ENCODE assay signal across 8 mouse cellular contexts in the genomic region with DNA sequence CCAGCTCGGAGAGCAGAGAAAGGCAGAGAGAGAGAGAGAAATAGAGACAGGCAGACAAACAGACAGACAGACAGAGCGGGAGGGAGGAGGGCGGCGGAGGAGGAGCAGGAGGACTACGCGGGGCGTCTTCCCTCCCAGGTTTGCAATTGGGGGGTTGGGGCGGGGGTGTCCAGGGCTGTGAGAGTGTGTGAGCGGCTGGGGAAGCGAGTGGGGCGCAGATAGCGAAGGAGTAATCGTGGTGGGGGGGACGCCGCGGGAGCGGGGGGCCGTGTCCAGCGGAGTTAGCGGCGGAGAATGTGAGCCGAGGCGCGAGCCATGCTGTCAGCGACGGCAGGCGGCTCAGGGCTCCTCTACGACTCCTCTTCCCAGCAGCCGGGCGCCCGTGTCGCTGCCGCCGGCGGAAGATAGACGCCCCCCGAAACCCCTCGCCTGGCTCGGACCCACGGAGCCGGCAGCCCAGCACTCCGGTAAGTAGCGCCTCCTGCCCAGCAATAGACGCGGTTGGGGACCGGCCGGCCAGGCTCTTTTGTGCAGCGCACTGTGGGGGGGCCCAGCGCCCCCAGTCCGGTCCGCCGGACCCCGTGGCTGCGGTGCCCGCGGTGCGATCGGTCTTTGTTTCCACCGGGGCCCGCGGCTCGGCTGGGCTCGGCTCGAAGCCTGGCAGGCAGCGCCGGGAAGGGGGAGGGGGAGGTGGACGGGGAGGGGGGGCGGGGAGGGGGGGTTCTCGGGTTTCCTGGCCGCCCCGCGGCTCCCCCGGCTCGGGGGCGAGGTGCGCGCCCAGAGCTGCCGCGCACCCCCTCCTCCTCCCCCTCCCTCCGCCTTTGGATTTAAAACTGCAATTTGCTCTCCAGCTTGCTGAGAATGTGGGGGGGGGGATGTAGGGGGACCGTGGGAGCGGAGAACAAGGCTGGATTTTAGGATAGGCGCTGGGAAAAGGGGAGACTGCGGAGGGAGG. TPM values are rescaled to one million over a fixed set of nuclear protein-coding genes. Genes with fewer than 3 reads are reported as not detected.
DNase-seq lines count a peak whose midpoint lies in the region; ATAC-seq and TF ChIP-seq lines count a peak whose summit lies in the region.

No protein-coding gene starts in this region.

- peak; percentile 11 for ATAC-seq in forebrain, postnatal 0 days
- no peak for ATAC-seq in hindbrain, embryonic 14.5 days (ENCODE audit: low FRiP score)
- ATAC-seq in liver, embryonic 12.5 days = 0 out of 2 replicates have a peak, but pooled peaks have one; percentile 4
- ATAC-seq in neural tube, embryonic 11.5 days (ENCODE audit: insufficient read depth, low FRiP score, low TSS enrichment) = no peak

- peak overlapping the region; percentile 98 for H3K9ac ChIP-seq in forebrain, postnatal 0 days
- peak overlapping the region; percentile 99 for H3K9ac ChIP-seq in hindbrain, embryonic 14.5 days
- peak overlapping the region; percentile 87 for H3K9ac ChIP-seq in liver, embryonic 12.5 days
- peak overlapping the region; percentile 98 for H3K9ac ChIP-seq in neural tube, embryonic 11.5 days (ENCODE audit: low read length)

- H3K9me3 ChIP-seq in forebrain, postnatal 0 days (ENCODE audit: low read length) = no peaks in the 10 kb centered on the region
- H3K9me3 ChIP-seq in hindbrain, embryonic 14.5 days (ENCODE audit: control insufficient read depth, low read length) = no peaks in the 10 kb centered on the region
- no peaks in the 10 kb centered on the region for H3K9me3 ChIP-seq in liver, embryonic 12.5 days (replicated peaks)
- no peaks in the 10 kb centered on the region for H3K9me3 ChIP-seq in neural tube, embryonic 11.5 days (ENCODE audit: control insufficient read depth, low read length)

- no peak for TF ChIP-seq POLR2A in lung, adult 2 months (IDR thresholded peaks at IDR 0.05; ENCODE audit: borderline replicate concordance, extremely low read depth, low read depth, low read length)

- no peaks in the 10 kb centered on the region for H3K36me3 ChIP-seq in forebrain, postnatal 0 days (ENCODE audit: insufficient read depth)
- no peaks in the 10 kb centered on the region for H3K36me3 ChIP-seq in hindbrain, embryonic 14.5 days (replicated peaks; ENCODE audit: control insufficient read depth, insufficient read depth)
- no peaks in the 10 kb centered on the region for H3K36me3 ChIP-seq in liver, embryonic 12.5 days
- H3K36me3 ChIP-seq in neural tube, embryonic 11.5 days (ENCODE audit: control insufficient read depth, insufficient read depth, low read length) = no peaks in the 10 kb centered on the region

- peaks cover 25% of the 10 kb centered on the region for H3K4me1 ChIP-seq in lung, adult 2 months (ENCODE audit: control insufficient read depth, insufficient read depth, low read length)
- H3K4me1 ChIP-seq in brown adipose tissue, adult 24 weeks (ENCODE audit: control insufficient read depth, insufficient read depth, insufficient read length, low read length) = peaks cover 16% of the 10 kb centered on the region
- peaks cover 24% of the 10 kb centered on the region for H3K4me1 ChIP-seq in forebrain, postnatal 0 days (ENCODE audit: insufficient read depth)
- H3K4me1 ChIP-seq in hindbrain, embryonic 14.5 days (replicated peaks; ENCODE audit: control insufficient read depth, insufficient read depth, low read length) = peaks cover 36% of the 10 kb centered on the region
- H3K4me1 ChIP-seq in liver, embryonic 12.5 days = peaks cover 88% of the 10 kb centered on the region
- peaks cover 45% of the 10 kb centered on the region for H3K4me1 ChIP-seq in neural tube, embryonic 11.5 days (ENCODE audit: control insufficient read depth, insufficient read depth, low read length)

- no peak for TF ChIP-seq CTCF in lung, adult 2 months (IDR thresholded peaks at IDR 0.05; ENCODE audit: insufficient read depth, low read length)
- TF ChIP-seq CTCF in forebrain, postnatal 0 days (IDR thresholded peaks at IDR 0.05; ENCODE audit: low read depth) = no peak

- DNase-seq in lung, adult 2 months = no peak
- no peak for DNase-seq in lung, postnatal 25 days (ENCODE audit: low spot score)
- DNase-seq in forebrain, postnatal 0 days = peak; percentile 70
- DNase-seq in hindbrain, embryonic 14.5 days (ENCODE audit: low spot score) = peak; percentile 42
- peak; percentile 59 for DNase-seq in neural tube, embryonic 11.5 days (ENCODE audit: low spot score)
- DNase-seq in urinary bladder, postnatal 14 days (ENCODE audit: low spot score) = peak; percentile 63

- 1% methylated on average over 66 of the region's 84 CpGs for WGBS in lung, adult 2 months
- WGBS in forebrain, postnatal 0 days = under 1% methylated on average over 59 of the region's 84 CpGs
- WGBS in hindbrain, embryonic 14.5 days = under 1% methylated on average over 59 of the region's 84 CpGs
- under 1% methylated on average over 66 of the region's 84 CpGs for WGBS in liver, embryonic 12.5 days (ENCODE audit: insufficient replicate concordance)
- 2% methylated on average over 30 of the region's 84 CpGs for WGBS in neural tube, embryonic 11.5 days

- peak overlapping the region; percentile 79 for H3K27ac ChIP-seq in brown adipose tissue, adult 24 weeks (replicated peaks; ENCODE audit: low read depth, low read length)
- peak overlapping the region; percentile 97 for H3K27ac ChIP-seq in forebrain, postnatal 0 days (ENCODE audit: low read depth, low read length)
- peak overlapping the region; percentile 97 for H3K27ac ChIP-seq in hindbrain, embryonic 14.5 days
- peak overlapping the region; percentile 89 for H3K27ac ChIP-seq in liver, embryonic 12.5 days
- H3K27ac ChIP-seq in neural tube, embryonic 11.5 days (ENCODE audit: low read depth, low read length) = peak overlapping the region; percentile 81

- H3K4me3 ChIP-seq in lung, adult 2 months (replicated peaks; ENCODE audit: extremely low read depth, low read depth, low read length) = peak overlapping the region; percentile 73
- H3K4me3 ChIP-seq in brown adipose tissue, adult 24 weeks (ENCODE audit: insufficient read depth, low read depth, low read length) = peak overlapping the region; percentile 73
- peak overlapping the region; percentile 91 for H3K4me3 ChIP-seq in forebrain, postnatal 0 days (ENCODE audit: low read depth, low read length)
- H3K4me3 ChIP-seq in hindbrain, embryonic 14.5 days (replicated peaks; ENCODE audit: low read length) = peak overlapping the region; percentile 95
- peak overlapping the region; percentile 76 for H3K4me3 ChIP-seq in liver, embryonic 12.5 days
- H3K4me3 ChIP-seq in neural tube, embryonic 11.5 days (ENCODE audit: low read depth, low read length) = peak overlapping the region; percentile 95

- peak overlapping the region; percentile 92 for H3K4me2 ChIP-seq in forebrain, postnatal 0 days (ENCODE audit: low read depth)
- peak overlapping the region; percentile 97 for H3K4me2 ChIP-seq in hindbrain, embryonic 14.5 days (replicated peaks)
- H3K4me2 ChIP-seq in liver, embryonic 12.5 days = peak overlapping the region; percentile 99
- H3K4me2 ChIP-seq in neural tube, embryonic 11.5 days (ENCODE audit: low read depth) = peak overlapping the region; percentile 87

- H3K27me3 ChIP-seq in forebrain, postnatal 0 days (ENCODE audit: insufficient read depth, low read length) = peaks cover 11% of the 10 kb centered on the region
- H3K27me3 ChIP-seq in hindbrain, embryonic 14.5 days (ENCODE audit: control insufficient read depth, insufficient read depth, low read length) = peaks cover 16% of the 10 kb centered on the region
- H3K27me3 ChIP-seq in liver, embryonic 12.5 days (replicated peaks) = peaks cover 47% of the 10 kb centered on the region
- H3K27me3 ChIP-seq in neural tube, embryonic 11.5 days (ENCODE audit: control insufficient read depth, insufficient read depth, low read length) = peaks cover 13% of the 10 kb centered on the region

RNA-seq across cellular contexts. Expression of a gene that starts 1.0 kb away (rescaled TPM):
- 25.8 and 28.7 TPM in 2 replicates for polyA plus RNA-seq in lung, adult 2 months (2012; rRNA removed)
- 16.4 and 26.1 TPM in 2 replicates for polyA plus RNA-seq in brown adipose tissue, adult 24 weeks (2012; ENCODE audit: insufficient read depth, insufficient read length, missing spikeins)
- 56.7 and 82.4 TPM in 2 replicates for total RNA-seq in forebrain, postnatal 0 days (2014; rRNA removed)
- polyA plus RNA-seq in forebrain, postnatal 0 days (2015; fragmentation: Nextera tagmentation; extraction: Ambion mirVana) = 7.6 and 8.4 TPM in 2 replicates
- 12.9 and 13.4 TPM in 2 replicates for polyA plus RNA-seq in hindbrain, embryonic 14.5 days (2014; fragmentation: Nextera tagmentation; extraction: Ambion mirVana)
- 2.9 and 3.2 TPM in 2 replicates for polyA plus RNA-seq in liver, embryonic 12.5 days (2016; fragmentation: Nextera tagmentation; extraction: Ambion mirVana)
- 6.1 and 7.2 TPM in 2 replicates for polyA plus RNA-seq in neural tube, embryonic 11.5 days (2014; fragmentation: Nextera tagmentation; extraction: Ambion mirVana)

RNA-seq across cellular contexts. Expression of a gene that starts 38.2 kb away (rescaled TPM):
- polyA plus RNA-seq in lung, adult 2 months (2012; rRNA removed) = 10.7 and 19.1 TPM in 2 replicates
- polyA plus RNA-seq in brown adipose tissue, adult 24 weeks (2012; ENCODE audit: insufficient read depth, insufficient read length, missing spikeins) = 0.55 TPM in 1 of 2 replicates, not detected in the other
- not detected in 2 replicates for total RNA-seq in forebrain, postnatal 0 days (2014; rRNA removed)
- polyA plus RNA-seq in forebrain, postnatal 0 days (2015; fragmentation: Nextera tagmentation; extraction: Ambion mirVana) = 0.06 TPM in 2 replicates
- 0.14 and 0.17 TPM in 2 replicates for polyA plus RNA-seq in hindbrain, embryonic 14.5 days (2014; fragmentation: Nextera tagmentation; extraction: Ambion mirVana)
- 0.60 and 0.73 TPM in 2 replicates for polyA plus RNA-seq in liver, embryonic 12.5 days (2016; fragmentation: Nextera tagmentation; extraction: Ambion mirVana)
- polyA plus RNA-seq in neural tube, embryonic 11.5 days (2014; fragmentation: Nextera tagmentation; extraction: Ambion mirVana) = 0.09 and 0.24 TPM in 2 replicates

Comparison
In these comparisons a context has a peak if more than half of its experiments do, and no peak if none do; other contexts are left out.
1. DNase-seq: peak in forebrain, postnatal 0 days (single experiment), hindbrain, embryonic 14.5 days (single experiment), neural tube, embryonic 11.5 days (single experiment) and urinary bladder, postnatal 14 days (single experiment); none in lung, adult 2 months (single experiment) and lung, postnatal 25 days (single experiment).
2. ATAC-seq: peak in forebrain, postnatal 0 days (single experiment) and liver, embryonic 12.5 days (single experiment); none in hindbrain, embryonic 14.5 days (single experiment) and neural tube, embryonic 11.5 days (single experiment).
3. Peak in every context shown above with its lines, with median percentiles within 50 percentile points of each other: H3K4me3 ChIP-seq, H3K27ac ChIP-seq, H3K4me2 ChIP-seq and H3K9ac ChIP-seq.